Mouse (Mus musculus): ENCODE results near the gene Invs. TPM values are rescaled to one million over a fixed set of nuclear protein-coding genes. Genes with fewer than 3 reads are reported as not detected.

Gene Invs
- total and polyA plus RNA-seq, 3 experiments = 2.5 to 2.7 TPM; not detected in 1

DNA sequence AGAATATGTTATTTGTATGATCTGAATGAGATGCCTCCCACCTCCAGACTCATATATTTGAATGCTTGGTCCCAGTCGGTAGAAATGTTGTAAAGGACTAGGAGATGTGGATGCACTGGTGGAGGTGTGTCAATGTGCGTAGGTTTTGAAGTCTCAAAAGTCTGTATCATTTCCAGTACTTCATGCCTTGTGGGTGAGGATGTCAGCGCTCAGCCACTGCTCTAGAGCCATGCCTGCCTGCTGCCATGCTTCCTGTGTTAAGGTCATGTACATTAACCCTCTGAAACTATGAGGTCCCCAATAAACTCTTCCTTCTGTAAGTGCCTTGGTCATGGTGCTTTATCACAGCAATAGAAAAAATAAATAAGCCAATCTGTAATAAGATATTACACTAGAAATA lies 11.9 kb upstream of the Invs start:
- TF ChIP-seq USF2 (IDR thresholded peaks at IDR 0.05; ENCODE audit: borderline replicate concordance in 1 of 2, insufficient read depth in 1 of 2, low read depth in 1 of 2, low read length in 2 of 2) = no peak
- no peak for TF ChIP-seq GABPA (IDR thresholded peaks at IDR 0.05; ENCODE audit: low read depth, low read length)
- no peak for TF ChIP-seq USF1 (IDR thresholded peaks at IDR 0.05; ENCODE audit: low read depth, low read length)
- TF ChIP-seq POLR2AphosphoS2 (IDR thresholded peaks at IDR 0.05; ENCODE audit: low read length) = no peak
- TF ChIP-seq NELFE (IDR thresholded peaks at IDR 0.05; ENCODE audit: low read depth, low read length) = no peak
- TF ChIP-seq JUND (IDR thresholded peaks at IDR 0.05; ENCODE audit: low read depth, low read length) = no peak
- no peak for TF ChIP-seq TBP (IDR thresholded peaks at IDR 0.05; ENCODE audit: low read depth, low read length)
- no peak for TF ChIP-seq ZMIZ1 (IDR thresholded peaks at IDR 0.05; ENCODE audit: low read depth, low read length)
- no peak for TF ChIP-seq ZC3H11A (IDR thresholded peaks at IDR 0.05; ENCODE audit: low read depth, low read length)
- TF ChIP-seq MAX (IDR thresholded peaks at IDR 0.05; ENCODE audit: low read length) = no peak
- TF ChIP-seq SMC3 (IDR thresholded peaks at IDR 0.05; ENCODE audit: low read depth, low read length) = no peak
- TF ChIP-seq UBTF (IDR thresholded peaks at IDR 0.05; ENCODE audit: borderline replicate concordance, insufficient read depth, low read depth, low read length) = no peak
- TF ChIP-seq CTCF (IDR thresholded peaks at IDR 0.05 in 2 of 3, conservative IDR thresholded peaks at IDR 0.05 in 1 of 3; ENCODE audit: control insufficient read depth in 1 of 3, insufficient read depth in 1 of 3, low read depth in 2 of 3, low read length in 3 of 3, poor library complexity in 1 of 3, severe bottlenecking in 1 of 3) = no peak
- TF ChIP-seq GATA1 (IDR thresholded peaks at IDR 0.05; ENCODE audit: low read depth, low read length) = no peak
- no peak for TF ChIP-seq EP300 (IDR thresholded peaks at IDR 0.05; ENCODE audit: low read depth in 1 of 2, low read length in 2 of 2)
- TF ChIP-seq ZKSCAN1 (IDR thresholded peaks at IDR 0.05; ENCODE audit: low read depth, low read length) = no peak
- H3K9ac ChIP-seq (ENCODE audit: control insufficient read depth, low read depth, low read length, poor library complexity, severe bottlenecking) = no peak overlapping the region
- no peaks in the 10 kb centered on the region for H3K9me3 ChIP-seq (replicated peaks; ENCODE audit: insufficient read depth, low read length)
- peaks cover 0 to 15% of the 10 kb centered on the region in 2 experiments; a peak in 3 of 4 replicates for H3K36me3 ChIP-seq (ENCODE audit: control insufficient read depth in 1 of 2, insufficient read depth in 2 of 2, low read length in 2 of 2)
- no peaks in the 10 kb centered on the region for H3K27me3 ChIP-seq (ENCODE audit: control insufficient read depth in 1 of 2, insufficient read depth in 2 of 2, low read length in 2 of 2)
- no peak for DNase-seq (ENCODE audit: low read depth, low spot score)
- H3K4me1 ChIP-seq (ENCODE audit: control insufficient read depth in 1 of 2, insufficient read depth in 2 of 2, low read length in 2 of 2) = peaks cover 3 to 13% of the 10 kb centered on the region in 2 experiments; a peak in 3 of 4 replicates
- H3K4me3 ChIP-seq (ENCODE audit: control insufficient read depth in 1 of 2, insufficient read depth in 1 of 2, low read depth in 2 of 2, low read length in 2 of 2) = no peak overlapping the region
- H3K79me2 ChIP-seq (ENCODE audit: control insufficient read depth, insufficient read depth, low read length, poor library complexity) = peaks cover 37% of the 10 kb centered on the region
- no peak overlapping the region for H3K27ac ChIP-seq (ENCODE audit: control insufficient read depth, low read depth, low read length)

DNA sequence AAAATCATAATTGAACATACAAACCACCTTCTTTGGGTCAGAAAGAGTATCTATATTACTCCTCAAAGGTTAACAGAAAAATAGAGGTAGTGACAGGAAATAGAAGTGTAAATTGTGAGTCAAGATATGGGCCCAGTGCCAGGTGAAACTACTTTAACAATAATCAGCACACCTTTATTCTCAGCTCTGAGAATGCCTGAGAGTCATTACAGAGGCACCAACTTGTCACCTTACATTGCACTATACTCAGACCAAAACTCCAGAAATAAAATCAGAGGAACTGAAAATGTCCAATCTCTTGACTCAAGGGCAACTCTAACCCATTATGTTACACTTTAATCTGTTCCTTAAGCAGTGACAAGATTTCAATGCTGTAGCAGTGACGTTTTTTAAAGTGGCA lies 11.4 kb upstream of the Invs start:
- Histone ChIP-seq H3K9ac (ENCODE audit: control insufficient read depth, low read depth, low read length, poor library complexity, severe bottlenecking) (no peak overlapping the region), H3K9me3 (replicated peaks; ENCODE audit: insufficient read depth, low read length) (no peaks in the 10 kb centered on the region), H3K27ac (ENCODE audit: control insufficient read depth, low read depth, low read length) (no peak overlapping the region), H3K79me2 (ENCODE audit: control insufficient read depth, insufficient read depth, low read length, poor library complexity) (peaks cover 34% of the 10 kb centered on the region), H3K36me3 (ENCODE audit: control insufficient read depth in 1 of 2, insufficient read depth in 2 of 2, low read length in 2 of 2) (peaks cover 0 to 18% of the 10 kb centered on the region in 2 experiments; a peak in 3 of 4 replicates), H3K4me3 (ENCODE audit: control insufficient read depth in 1 of 2, insufficient read depth in 1 of 2, low read depth in 2 of 2, low read length in 2 of 2) (no peak overlapping the region), H3K4me1 (ENCODE audit: control insufficient read depth in 1 of 2, insufficient read depth in 2 of 2, low read length in 2 of 2) (peaks cover 4 to 18% of the 10 kb centered on the region in 2 experiments; a peak in 3 of 4 replicates), H3K27me3 (ENCODE audit: control insufficient read depth in 1 of 2, insufficient read depth in 2 of 2, low read length in 2 of 2) (no peaks in the 10 kb centered on the region)
- TF ChIP-seq TCF12 (IDR thresholded peaks at IDR 0.05; ENCODE audit: low read depth, low read length) = no peak
- TF ChIP-seq CHD2 (IDR thresholded peaks at IDR 0.05; ENCODE audit: low read length) = no peak
- TF ChIP-seq ZMIZ1 (IDR thresholded peaks at IDR 0.05; ENCODE audit: low read depth, low read length) = no peak
- TF ChIP-seq TAL1 (IDR thresholded peaks at IDR 0.05; ENCODE audit: low read length) = no peak
- TF ChIP-seq EP300 (IDR thresholded peaks at IDR 0.05; ENCODE audit: low read depth in 1 of 2, low read length in 2 of 2) = no peak
- TF ChIP-seq MYC (IDR thresholded peaks at IDR 0.05; ENCODE audit: low read depth, low read length) = no peak
- no peak for TF ChIP-seq MYB (IDR thresholded peaks at IDR 0.05; ENCODE audit: low read depth, low read length)
- DNase-seq (ENCODE audit: low read depth, low spot score) = no peak
